Mouse (Mus musculus) hindlimb bud, embryonic 11.5 days (tissue): ENCODE measurements around the gene Tmem161a.
"Not testable (repeated sequence)": the region's sequence is repeated elsewhere in the genome, so short reads cannot be mapped to it uniquely, and the experiment has no call there.

Experiments
- DNase-seq: peaks from one replicate; pipeline ENCODE4 v3.0.0-alpha.2; 2012; ENCODE audit warnings: low read depth, low spot score; ENCODE audit errors: extremely low spot score

Gene Tmem161a

DNA sequence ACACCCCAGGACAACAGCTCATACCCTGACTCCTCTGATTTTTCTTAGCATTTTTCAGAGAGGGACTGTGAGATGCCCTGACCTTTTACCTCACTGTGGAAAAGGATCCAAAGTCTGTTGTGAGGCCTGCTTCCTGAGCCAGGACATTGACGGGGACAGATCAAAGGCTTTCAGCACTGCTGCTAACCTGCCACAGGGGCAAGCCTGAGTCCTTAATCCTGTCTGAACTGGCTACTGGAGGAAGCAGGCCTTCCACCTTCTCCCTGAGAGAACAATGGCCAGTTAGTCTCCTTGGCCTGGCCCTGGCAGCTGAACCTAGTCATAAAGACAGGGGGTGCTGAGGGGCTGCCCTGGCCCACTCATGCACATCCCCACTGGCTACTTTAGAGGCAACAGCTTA lies 36.0 kb downstream of the Tmem161a start:
- DNase-seq = no peak

DNA sequence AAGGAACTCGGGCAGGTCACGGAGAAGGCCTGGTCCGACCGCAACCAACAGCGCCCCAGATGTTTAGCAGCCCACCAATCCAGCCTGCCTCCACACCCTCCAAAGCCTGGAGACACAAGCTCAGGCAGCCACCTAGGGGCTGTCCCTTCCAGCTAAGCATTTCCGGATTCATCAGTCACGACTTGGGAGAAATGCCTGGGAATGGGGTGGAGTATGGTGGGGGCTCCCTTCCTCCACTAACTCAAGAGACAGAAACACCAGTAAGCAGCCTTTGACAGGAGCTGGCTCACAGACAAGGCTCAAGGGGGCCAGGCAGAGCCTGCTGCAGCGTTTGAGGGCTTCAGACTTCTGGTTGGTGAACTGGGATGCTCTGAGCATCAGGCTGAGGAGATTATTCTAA lies 38.4 kb downstream of the Tmem161a start:
- DNase-seq = no peak

DNA sequence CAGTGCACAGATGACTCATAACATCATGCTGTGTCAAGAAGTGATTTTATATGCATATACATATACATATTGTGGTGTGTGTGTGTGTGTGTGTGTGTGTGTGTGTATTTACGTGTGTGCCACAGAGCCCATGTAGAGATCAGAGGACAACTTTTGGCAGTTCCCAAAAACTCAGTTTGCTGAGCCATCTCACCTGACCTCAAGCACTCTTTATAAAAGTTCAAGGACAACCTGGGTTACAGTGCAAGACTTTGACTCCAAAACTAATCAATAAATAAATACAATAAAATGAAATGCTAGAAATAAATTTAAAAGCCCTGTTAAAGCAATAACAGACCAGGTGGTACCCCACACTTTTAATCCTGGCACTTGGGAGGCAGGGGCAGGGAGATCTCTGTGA lies 39.1 kb downstream of the Tmem161a start:
- DNase-seq = no peak

DNA sequence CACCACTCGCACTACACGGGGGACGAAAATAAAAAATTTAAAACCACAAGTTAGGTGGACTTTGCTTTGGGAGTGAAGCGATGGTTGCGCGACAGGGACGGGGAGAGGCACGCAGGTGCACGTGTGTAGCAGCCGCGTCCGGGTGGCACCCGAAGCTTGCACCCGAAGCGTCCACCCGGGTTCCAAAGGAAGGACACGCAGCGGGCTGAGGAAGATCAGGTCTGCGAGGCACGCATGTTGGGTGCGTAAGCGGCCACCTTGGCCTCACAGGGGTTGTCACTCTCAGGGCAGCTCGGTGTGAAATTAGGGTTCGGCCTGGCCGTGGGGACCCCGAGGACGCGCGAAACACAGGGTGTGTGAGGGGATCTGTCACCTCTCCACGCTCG lies 39.6 kb downstream of the Tmem161a start:
- DNase-seq = no peak

DNA sequence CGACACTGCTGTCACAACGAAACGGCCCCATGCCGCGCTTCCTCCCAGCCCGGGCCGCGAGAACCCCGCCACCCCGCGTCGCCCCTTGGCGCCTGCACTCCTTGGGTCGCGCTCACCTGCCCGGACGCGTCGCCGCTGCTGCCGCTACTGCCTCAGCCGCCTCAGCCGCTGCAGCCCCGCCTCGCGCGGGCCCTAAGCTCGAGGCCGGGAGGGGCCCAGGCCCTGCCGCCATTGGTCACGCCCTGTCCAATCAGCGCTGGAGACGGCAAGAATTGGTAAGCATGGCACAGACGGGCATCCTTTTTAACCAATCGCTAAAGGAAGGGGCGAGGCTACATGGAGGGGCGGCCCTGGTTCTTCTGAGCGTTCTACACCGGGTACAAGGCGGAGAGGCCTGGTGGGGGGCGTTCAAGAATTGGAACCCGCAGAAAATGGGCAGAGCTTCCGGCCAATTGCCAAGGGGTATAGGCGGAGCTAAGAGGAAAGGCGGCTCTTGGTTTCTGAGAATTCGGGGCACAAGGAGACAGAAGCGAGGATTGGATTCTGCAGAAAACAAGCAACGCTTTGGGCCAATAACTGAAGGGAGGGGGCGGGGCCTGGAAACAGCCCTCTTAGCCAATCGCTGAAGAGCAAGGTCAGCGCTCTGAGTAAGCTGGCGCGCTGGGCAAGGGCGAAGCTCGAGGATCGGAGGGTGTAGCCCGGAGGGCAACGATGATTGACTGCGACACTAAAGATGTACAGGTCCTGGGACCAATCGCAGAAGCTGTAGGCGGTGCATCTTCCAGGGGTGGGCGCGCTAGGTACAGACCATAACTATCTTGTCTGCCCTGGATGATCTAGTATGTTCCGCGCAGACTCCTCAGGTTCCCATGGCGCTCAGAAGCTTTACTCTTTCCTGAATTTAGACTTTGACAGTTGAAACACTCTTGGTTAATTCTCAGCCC lies 40.2 kb downstream of the Tmem161a start, which contains the start of gene Slc25a42:
Gene Slc25a42 (minus strand): TSS at position 194 of the 944 bp plus-strand sequence.
- peak; percentile 94 for DNase-seq

DNA sequence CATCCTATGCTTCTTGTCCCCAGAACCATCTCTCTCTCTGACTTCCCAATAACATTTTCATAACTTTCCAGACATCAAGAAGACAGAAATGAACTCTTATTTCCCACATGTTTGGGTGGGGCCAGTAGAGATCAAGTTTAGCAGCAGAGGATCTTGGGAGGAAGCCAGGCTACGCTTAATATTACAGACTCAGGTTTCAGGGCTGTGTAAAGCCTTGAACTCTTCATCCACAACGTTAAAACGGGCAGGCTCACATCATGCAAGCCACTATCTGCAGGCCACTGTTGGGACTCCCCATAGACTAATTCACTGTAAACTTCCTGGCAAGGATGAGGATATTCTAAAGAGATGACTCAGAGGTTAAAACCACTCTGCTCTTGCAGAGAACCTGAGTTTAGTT lies 42.3 kb downstream of the Tmem161a start:
- no peak for DNase-seq

DNA sequence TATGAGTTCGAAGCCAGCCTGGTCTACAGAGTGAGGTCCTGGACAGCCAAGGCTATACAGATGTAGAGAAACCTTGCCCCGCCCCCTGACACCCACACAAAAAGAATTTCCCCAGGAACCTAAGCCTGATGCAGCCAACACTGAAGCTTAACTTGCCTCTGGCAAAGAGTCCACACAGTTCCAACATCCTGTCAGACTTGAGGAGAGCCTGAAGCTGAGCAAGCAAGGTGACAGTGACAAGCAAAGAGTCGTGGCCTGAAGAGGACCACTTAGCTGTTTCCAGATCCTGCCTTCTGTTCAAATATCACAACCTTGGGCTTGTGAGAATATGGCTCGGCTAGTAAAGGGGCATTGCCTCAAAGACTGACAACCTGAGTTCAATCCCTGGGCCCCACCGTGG lies 42.9 kb downstream of the Tmem161a start:
- no peak for DNase-seq

DNA sequence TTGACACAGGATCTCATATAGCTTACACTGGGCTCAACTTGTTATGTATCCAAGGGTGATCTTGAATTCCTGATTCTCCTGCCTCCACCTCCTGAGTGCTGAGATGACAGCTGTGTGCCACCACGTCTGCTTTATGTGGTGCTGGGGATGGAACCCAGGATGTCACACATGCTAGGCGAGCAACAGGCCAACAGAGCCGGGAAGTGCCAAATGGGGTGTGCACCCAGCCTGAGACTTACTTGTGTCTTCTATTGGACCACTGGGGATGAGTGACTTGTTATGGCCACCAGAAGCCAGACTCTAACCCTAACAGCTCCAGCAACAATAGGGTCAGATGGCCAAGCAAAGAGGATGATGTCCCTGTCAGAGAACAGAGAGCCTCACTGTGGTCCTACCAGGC lies 44.0 kb downstream of the Tmem161a start:
- DNase-seq = not testable (repeated sequence)

DNA sequence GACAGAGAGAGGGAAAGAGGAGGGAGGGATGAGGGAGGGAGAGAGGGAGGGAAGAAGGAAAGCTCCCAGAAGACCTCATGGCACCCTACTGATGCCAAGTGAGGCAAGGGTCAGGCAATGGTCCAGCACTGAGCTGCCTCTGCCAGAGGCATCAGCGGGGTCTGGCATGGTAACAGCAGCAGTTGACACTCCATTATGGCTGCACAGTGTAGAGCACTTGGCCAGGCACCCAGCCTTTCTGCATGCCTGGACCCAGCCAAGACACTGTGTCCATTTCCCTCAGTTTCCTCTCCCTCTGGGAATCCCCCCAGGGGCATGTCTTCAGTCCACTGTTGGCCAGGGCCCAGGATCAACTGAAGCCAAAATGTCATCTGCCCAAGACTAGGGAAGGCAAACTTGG lies 44.4 kb downstream of the Tmem161a start:
- no peak for DNase-seq

DNA sequence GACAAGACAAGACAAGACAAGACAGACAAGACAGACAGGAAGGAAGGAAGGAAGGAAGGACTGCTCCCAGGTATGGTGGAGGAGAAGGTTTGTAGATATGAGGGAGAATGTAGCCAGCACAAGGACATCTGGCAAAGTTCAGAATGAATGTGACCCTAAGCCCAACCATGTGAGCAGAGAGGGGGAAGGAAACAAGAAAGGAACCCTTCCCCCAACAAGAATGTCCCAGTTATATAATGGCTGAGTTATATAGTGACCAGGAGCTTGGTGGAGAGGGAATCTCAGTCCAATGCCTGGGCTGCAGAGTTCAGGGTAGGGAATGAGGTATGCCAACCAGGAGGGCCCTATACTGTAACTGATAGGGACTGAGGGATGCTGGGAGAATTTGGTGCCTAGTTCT lies 45.3 kb downstream of the Tmem161a start:
- no peak for DNase-seq

DNA sequence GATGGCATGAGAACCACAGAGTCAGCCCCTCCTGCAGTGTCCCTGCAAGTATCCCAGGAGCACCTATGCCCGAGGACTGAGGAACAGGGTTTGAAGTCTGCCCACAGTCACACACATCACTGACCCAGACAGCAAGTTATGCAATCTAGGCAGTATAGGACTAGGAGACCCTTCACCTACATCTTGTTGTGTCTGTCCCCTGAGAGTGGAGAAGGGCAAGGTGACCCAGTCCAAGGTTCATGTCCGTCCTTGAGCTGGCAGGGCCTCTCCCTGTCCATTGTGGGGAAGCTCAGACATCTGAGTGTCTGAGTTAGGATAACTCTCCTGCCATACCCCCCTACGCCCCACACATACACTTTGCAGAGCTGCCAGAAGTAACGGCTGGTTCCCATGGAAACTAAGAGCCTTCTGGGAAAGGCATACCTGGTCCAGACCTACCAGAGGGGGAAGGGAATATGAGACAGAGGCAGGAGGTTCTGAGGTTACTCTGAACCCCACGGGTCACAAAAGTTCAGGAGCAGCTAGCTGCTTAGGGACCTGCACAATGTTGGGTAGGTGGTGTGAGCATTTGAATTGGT lies 47.0 kb downstream of the Tmem161a start:
- DNase-seq = no peak

DNA sequence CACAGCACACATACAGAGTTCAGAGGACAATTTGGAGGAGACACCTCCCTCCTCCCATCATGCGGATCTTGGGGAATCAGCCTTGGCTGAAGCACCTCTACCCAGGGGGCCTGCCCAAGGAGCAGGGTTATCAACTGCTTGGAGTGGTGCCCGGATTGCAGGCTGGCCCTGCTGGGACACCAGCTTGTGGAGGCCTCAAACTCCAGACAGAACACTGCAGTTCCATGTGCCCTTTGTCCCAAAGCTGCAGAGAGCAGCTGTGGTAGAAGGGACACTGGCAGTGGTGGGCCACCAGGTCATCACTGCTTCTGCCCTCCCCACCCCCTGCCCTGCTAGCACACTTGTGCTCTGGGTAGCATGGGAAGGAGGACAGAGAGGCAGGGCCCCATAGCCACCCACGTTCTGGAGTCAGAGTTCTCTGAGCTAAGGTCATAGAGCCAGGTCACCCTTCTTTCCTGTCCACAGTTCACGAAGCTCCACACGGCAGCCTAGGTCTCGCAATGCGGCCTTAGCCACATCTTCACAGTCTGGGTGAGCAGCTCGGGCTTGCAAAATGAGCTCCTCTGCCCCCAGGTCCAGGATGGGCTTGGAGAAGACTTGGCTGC lies 48.2 kb downstream of the Tmem161a start:
- DNase-seq = no peak

DNA sequence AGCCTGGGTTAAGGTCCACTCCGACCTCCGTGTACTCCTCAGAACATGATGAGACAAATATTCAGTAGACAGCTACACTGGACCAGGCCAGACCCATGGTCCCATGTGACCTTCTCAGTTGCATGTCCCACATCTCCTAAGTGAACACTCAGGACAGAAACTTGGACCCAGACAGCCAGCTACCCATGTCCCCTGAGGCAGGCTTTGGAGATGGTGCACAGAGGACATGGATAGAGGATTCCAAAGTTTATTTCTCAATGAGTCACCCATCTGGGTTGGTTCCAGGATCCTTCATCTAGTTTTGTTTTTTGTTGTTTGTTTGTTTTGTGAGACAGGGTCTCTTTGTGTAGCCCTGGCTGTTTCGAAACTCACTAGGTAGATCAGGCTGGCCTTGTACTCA lies 48.8 kb downstream of the Tmem161a start:
- no peak for DNase-seq

DNA sequence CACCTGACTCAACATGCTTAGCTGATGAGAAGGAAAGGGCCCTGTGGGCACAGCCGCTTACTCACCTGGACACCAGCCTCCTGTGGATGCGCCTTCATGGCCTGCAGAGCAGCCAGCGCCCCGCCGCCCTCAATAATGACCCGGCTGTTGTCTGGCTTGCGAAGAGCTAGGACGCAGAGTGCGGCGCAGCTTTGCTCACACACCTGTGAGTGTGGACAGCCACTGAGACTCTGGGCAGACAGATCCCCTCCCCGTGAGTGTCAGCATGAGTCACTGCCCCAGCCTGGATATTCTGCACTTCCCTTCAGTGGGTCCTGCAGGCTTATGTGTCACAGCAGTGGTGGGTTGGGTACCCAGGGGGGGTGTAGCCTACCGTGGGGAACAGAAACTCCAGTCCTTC lies 49.9 kb downstream of the Tmem161a start:
- DNase-seq = no peak

DNA sequence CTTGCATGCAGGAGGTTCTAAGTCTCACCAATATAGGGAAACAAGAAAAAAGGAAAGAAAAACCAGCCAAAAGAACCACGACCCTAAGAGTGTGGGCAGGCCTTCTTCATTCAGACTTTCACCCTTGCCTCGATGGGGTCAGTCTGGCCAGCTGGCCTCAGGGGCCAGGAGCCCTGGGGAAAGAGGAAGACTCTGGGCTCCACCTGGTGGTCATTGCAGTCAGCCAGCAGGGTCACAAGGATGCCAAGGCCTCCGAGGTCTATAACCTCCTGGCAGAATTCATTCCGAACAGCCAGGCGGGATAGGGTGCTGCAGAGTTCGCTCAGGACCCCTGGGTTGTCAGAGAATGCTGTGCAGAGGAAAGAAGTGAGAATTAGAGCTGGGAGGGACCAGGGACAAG lies 51.2 kb downstream of the Tmem161a start:
- DNase-seq = no peak

DNA sequence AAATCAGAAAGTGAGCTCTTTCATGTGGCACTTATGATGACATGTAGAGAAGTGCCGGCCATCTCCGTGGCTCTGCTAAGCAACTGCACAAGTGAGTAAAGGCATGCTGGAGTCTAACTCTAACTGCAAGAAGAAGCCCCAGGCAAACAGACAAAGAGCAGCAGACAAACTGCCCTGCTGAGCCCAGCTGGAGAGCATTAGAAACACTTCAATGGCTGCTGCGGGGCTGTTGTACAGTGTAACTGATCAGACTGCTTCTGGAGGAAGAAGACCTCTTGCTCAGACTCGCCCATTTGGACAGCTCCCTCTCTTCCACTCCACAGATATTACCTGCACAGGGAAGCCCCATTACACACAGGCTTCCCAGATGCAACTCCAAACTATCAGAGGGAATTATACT lies 55.8 kb downstream of the Tmem161a start:
- DNase-seq = no peak

DNA sequence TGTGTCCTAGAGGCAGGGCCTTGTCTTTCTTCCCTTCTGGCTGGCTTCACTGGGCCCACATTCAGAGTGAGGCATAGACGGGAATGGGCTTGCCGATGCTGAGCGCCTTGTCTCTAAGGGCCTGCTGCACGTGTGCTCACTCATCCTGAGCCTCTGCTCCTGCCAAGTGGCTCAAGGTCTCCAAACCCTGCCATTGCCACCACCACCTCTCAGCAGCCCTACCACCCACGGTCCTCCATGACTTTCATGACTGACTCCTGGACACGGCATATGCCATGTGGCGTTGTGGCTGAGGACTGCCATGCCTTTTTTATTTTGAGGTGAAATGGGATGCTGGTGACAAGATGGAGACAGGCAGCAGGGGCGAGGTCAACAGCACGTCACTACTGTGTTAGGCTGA lies 58.7 kb downstream of the Tmem161a start:
- no peak for DNase-seq
